Mouse (Mus musculus) Patski (cell line): ENCODE measurements at regions not wholly inside any gene's neighbourhood (a gene's known extent, or its start where the extent isn't known, plus 50 kb on each side); places are given as distances from the start of the nearest gene placed in this dataset.

Experiments
- ATAC-seq: fragments of 100-300 bp; one replicate; pipeline ENCODE4 v1.8.0; 2021
- CTCF ChIA-PET: fragments of 350-600 bp; sonication (Branson Sonifier 250); formaldehyde crosslinking; loops from one replicate; lab custom pipeline; 2022; ENCODE audit warnings: inconsistent platforms; lab: Charles Lee
- POLR2A ChIA-PET: fragments of 350-600 bp; sonication (Branson Sonifier 250); formaldehyde crosslinking; loops from one replicate; lab custom pipeline; 2022; ENCODE audit warnings: antibody characterized with exemption, inconsistent platforms; lab: Charles Lee
- DNase-seq: peaks from one replicate; pipeline ENCODE4 v3.0.0-alpha.2; 2011; ENCODE audit warnings: low read depth, low spot score
- H3K27me3 ChIP-seq: fragments of 371-371 bp; one replicate; pipeline ENCODE4 v1.5.1; 2021
- CTCF ChIP-seq: fragments of 100-300 bp; IDR thresholded peaks from one replicate; pipeline ENCODE4 v1.5.1; 2021
- in situ Hi-C: fragments of 300-500 bp; cut with MboI; formaldehyde crosslinking; loops from 3 replicates; pipeline ENCODE4 v1.11.1; 2018; ENCODE audit warnings: low pct_unique_long_range_greater_than_20kb, mixed read lengths

GRCm38 (mm10) chrX:99325460-99325859, 145.6 kb downstream of the Pja1 start:
- in situ Hi-C loops = no loop called here
- H3K27me3 ChIP-seq = peaks cover 4% of the 10 kb centered on the region
- CTCF ChIA-PET = interaction anchor here (1.2 kb wide), 1 partner anchor 28 kb away, joined by 3 read pairs; no protein-coding TSS in a partner anchor
- DNase-seq = no peak
- POLR2A ChIA-PET = no interaction called here
- no peak for ATAC-seq
- TF ChIP-seq CTCF = no peak

- ATAC-seq (peak; percentile 58), DNase-seq (no peak)
- no peak for TF ChIP-seq CTCF
- in situ Hi-C loops = no loop called here
- peaks cover 4% of the 10 kb centered on the region for H3K27me3 ChIP-seq
- ChIA-PET POLR2A (no interaction called here), CTCF (interaction anchor here (1.2 to 1.5 kb wide), 2 partner anchors 23 to 28 kb away, joined by 3 read pairs; no protein-coding TSS in a partner anchor)
Measured at GRCm38 (mm10) chrX:99324546-99325170, 146.4 kb downstream of the Pja1 start.

- ChIA-PET POLR2A (no interaction called here), CTCF (no interaction called here)
- ATAC-seq (no peak), DNase-seq (no peak)
- in situ Hi-C loops = no loop called here
- peaks cover 7% of the 10 kb centered on the region for H3K27me3 ChIP-seq
- TF ChIP-seq CTCF = no peak
Measured at GRCm38 (mm10) chrX:99319791-99320190, 151.3 kb downstream of the Pja1 start.

- ChIA-PET POLR2A (no interaction called here), CTCF (interaction anchor here (1.7 kb wide), 1 partner anchor 19 kb away, joined by 4 read pairs; no protein-coding TSS in a partner anchor)
- H3K27me3 ChIP-seq = peaks cover 7% of the 10 kb centered on the region
- in situ Hi-C loops = no loop called here
- DNase-seq = no peak
- TF ChIP-seq CTCF = no peak
- no peak for ATAC-seq
Measured at GRCm38 (mm10) chrX:99319163-99319562, 151.9 kb downstream of the Pja1 start.

- POLR2A ChIA-PET = interaction anchor here (0.7 kb wide), 1 partner anchor 153 kb away, joined by 3 read pairs; no protein-coding TSS in a partner anchor
- TF ChIP-seq CTCF = no peak
- in situ Hi-C loops = no loop called here
- DNase-seq (no peak), ATAC-seq (peak; percentile 22)
- peaks cover 7% of the 10 kb centered on the region for H3K27me3 ChIP-seq
- CTCF ChIA-PET = interaction anchor here (1.7 kb wide), 1 partner anchor 18 kb away, joined by 4 read pairs; no protein-coding TSS in a partner anchor
Measured at GRCm38 (mm10) chrX:99318141-99318540, 152.9 kb downstream of the Pja1 start.

GRCm38 (mm10) chrX:99317736-99318135, 153.3 kb downstream of the Pja1 start:
- in situ Hi-C loops = no loop called here
- CTCF ChIA-PET = interaction anchor here (1.7 kb wide), 1 partner anchor 17 kb away, joined by 4 read pairs; no protein-coding TSS in a partner anchor
- POLR2A ChIA-PET = interaction anchor here (0.7 kb wide), 1 partner anchor 152 kb away, joined by 3 read pairs; no protein-coding TSS in a partner anchor
- peaks cover 11% of the 10 kb centered on the region for H3K27me3 ChIP-seq
- no peak for DNase-seq
- TF ChIP-seq CTCF = no peak
- no peak for ATAC-seq

- no peak for ATAC-seq
- peaks cover 18% of the 10 kb centered on the region for H3K27me3 ChIP-seq
- CTCF ChIA-PET = interaction anchor here (1.5 kb wide), 1 partner anchor 154 kb away, joined by 4 read pairs; no protein-coding TSS in a partner anchor
- POLR2A ChIA-PET = interaction anchor here (0.6 to 0.8 kb wide), 2 partner anchors 55 to 71 kb away, joined by 3 read pairs; no protein-coding TSS in a partner anchor
- no peak for DNase-seq
- no peak for TF ChIP-seq CTCF
- in situ Hi-C loops = no loop called here
Measured at GRCm38 (mm10) chrX:99316410-99317056, 154.5 kb downstream of the Pja1 start.

GRCm38 (mm10) chrX:99299110-99299509, 163.2 kb downstream of the Efnb1 start:
- in situ Hi-C loops = loop anchor here (10.0 kb wide), 2 partner anchors 136 to 236 kb away; no protein-coding TSS in a partner anchor
- ChIA-PET CTCF (no interaction called here), POLR2A (no interaction called here)

GRCm38 (mm10) chrX:99294726-99295125, 158.8 kb downstream of the Efnb1 start:
- ChIA-PET POLR2A (no interaction called here), CTCF (interaction anchor here (1.0 to 2.2 kb wide), 3 partner anchors 11 to 158 kb away, joined by 3 to 6 read pairs (median 3); partner anchors contain the start of gene Efnb1)
- H3K27me3 ChIP-seq = peaks cover 5% of the 10 kb centered on the region
- ATAC-seq (peak; percentile 45), DNase-seq (no peak)
- in situ Hi-C loops = loop anchor here (5.0 to 10.0 kb wide), 4 partner anchors 87 to 240 kb away; partner anchors contain the start of gene Efnb1
- no peak for TF ChIP-seq CTCF

More at GRCm38 (mm10) chrX:99299110-99299509, 163.2 kb downstream of the Efnb1 start:
- ATAC-seq (no peak), DNase-seq (no peak)
- H3K27me3 ChIP-seq = peaks cover 38% of the 10 kb centered on the region
- no peak for TF ChIP-seq CTCF

GRCm38 (mm10) chrX:99293967-99294366, 158.0 kb downstream of the Efnb1 start:
- TF ChIP-seq CTCF = no peak
- ChIA-PET POLR2A (no interaction called here), CTCF (interaction anchor here (1.0 to 2.2 kb wide), 2 partner anchors 12 to 158 kb away, joined by 3 to 6 read pairs; partner anchors contain the start of gene Efnb1)
- DNase-seq = no peak
- in situ Hi-C loops = loop anchor here (5.0 to 10.0 kb wide), 4 partner anchors 87 to 241 kb away; partner anchors contain the start of gene Efnb1
- peaks cover 5% of the 10 kb centered on the region for H3K27me3 ChIP-seq
- no peak for ATAC-seq
